Comparison of ENCODE assay signal across 26 mouse cellular contexts in the genomic region with DNA sequence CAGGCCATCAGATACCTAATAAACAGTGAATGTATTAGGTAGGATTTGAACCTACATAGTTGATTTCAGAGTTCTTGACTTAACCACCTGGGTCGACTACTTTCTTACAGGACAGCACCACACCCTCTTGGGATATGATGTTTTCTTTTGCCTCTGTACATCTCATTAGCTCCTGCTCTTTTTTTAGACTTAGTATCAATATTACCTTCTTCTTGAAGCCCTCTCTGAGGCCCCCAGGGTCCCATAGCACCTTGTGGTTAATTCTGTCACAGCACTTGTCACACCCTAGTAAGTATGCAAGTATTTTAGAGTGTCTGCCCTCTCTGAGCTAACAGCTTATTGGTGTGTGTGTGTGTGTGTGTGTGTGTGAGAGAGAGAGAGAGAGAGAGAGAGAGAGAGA.
"Had no signal": no experiment of that assay in that cellular context is flagged by ENCODE, and none has a peak within 500 bp of the region (broad histone marks: within the 10 kb centered on the region; RNA-seq: fewer than 3 reads in every experiment).

No protein-coding gene starts in this region.

- ATAC-seq: forebrain, embryonic 13.5 days; forebrain, embryonic 14.5 days; forebrain, embryonic 15.5 days; forebrain, embryonic 16.5 days; forebrain, postnatal 0 days had no signal

- H3K4me2 ChIP-seq: embryonic facial prominence, embryonic 12.5 days; embryonic facial prominence, embryonic 13.5 days; embryonic facial prominence, embryonic 15.5 days; forebrain, embryonic 12.5 days; forebrain, embryonic 13.5 days; forebrain, embryonic 15.5 days; heart, embryonic 11.5 days had no signal

- DNase-seq: cerebellum, postnatal 10 days; cerebellum, postnatal 14 days; cerebellum, postnatal 25 days; cerebellum, postnatal 36 days; embryo, embryonic 11 days; forebrain, postnatal 0 days; gastrocnemius, adult 2 months; gastrocnemius, postnatal 10 days; gastrocnemius, postnatal 14 days; gastrocnemius, postnatal 25 days; gastrocnemius, postnatal 36 days; heart, adult 18-20 months; heart, adult 2 months had no signal

- H3K9ac ChIP-seq: embryonic facial prominence, embryonic 12.5 days; embryonic facial prominence, embryonic 13.5 days; embryonic facial prominence, embryonic 15.5 days; forebrain, embryonic 12.5 days; forebrain, embryonic 13.5 days; forebrain, embryonic 15.5 days; forebrain, postnatal 0 days had no signal

- H3K4me3 ChIP-seq: embryonic facial prominence, embryonic 10.5 days; embryonic facial prominence, embryonic 12.5 days; embryonic facial prominence, embryonic 13.5 days; embryonic facial prominence, embryonic 15.5 days; erythroblast, embryonic 14.5 days; forebrain, embryonic 10.5 days; forebrain, embryonic 12.5 days; forebrain, embryonic 13.5 days; forebrain, embryonic 15.5 days; gastrocnemius, adult 2 months; heart, adult 2 months; heart, embryonic 10.5 days had no signal

- H3K9me3 ChIP-seq: embryonic facial prominence, embryonic 10.5 days; embryonic facial prominence, embryonic 12.5 days; embryonic facial prominence, embryonic 13.5 days; embryonic facial prominence, embryonic 15.5 days; forebrain, embryonic 10.5 days; forebrain, embryonic 12.5 days; forebrain, embryonic 13.5 days; forebrain, embryonic 15.5 days; heart, embryonic 10.5 days had no signal

- H3K36me3 ChIP-seq: embryonic facial prominence, embryonic 10.5 days; embryonic facial prominence, embryonic 12.5 days; embryonic facial prominence, embryonic 13.5 days; embryonic facial prominence, embryonic 15.5 days; forebrain, embryonic 10.5 days; forebrain, embryonic 12.5 days; forebrain, embryonic 15.5 days; heart, embryonic 10.5 days had no signal

- H3K4me1 ChIP-seq: embryonic facial prominence, embryonic 10.5 days; embryonic facial prominence, embryonic 12.5 days; embryonic facial prominence, embryonic 13.5 days; embryonic facial prominence, embryonic 15.5 days; forebrain, embryonic 10.5 days; forebrain, embryonic 12.5 days; forebrain, embryonic 13.5 days; forebrain, embryonic 15.5 days; heart, embryonic 10.5 days had no signal

- H3K27ac ChIP-seq: embryonic facial prominence, embryonic 10.5 days; embryonic facial prominence, embryonic 12.5 days; embryonic facial prominence, embryonic 13.5 days; embryonic facial prominence, embryonic 15.5 days; forebrain, embryonic 10.5 days; forebrain, embryonic 12.5 days; forebrain, embryonic 13.5 days; forebrain, embryonic 15.5 days; gastrocnemius, adult 2 months; heart, adult 2 months; heart, embryonic 10.5 days had no signal

- H3K27me3 ChIP-seq: embryonic facial prominence, embryonic 12.5 days; embryonic facial prominence, embryonic 13.5 days; embryonic facial prominence, embryonic 15.5 days; forebrain, embryonic 12.5 days; forebrain, embryonic 13.5 days; forebrain, embryonic 15.5 days had no signal
